Mouse (Mus musculus) cerebellum, adult 2 months (tissue): ENCODE measurements around the gene Zmym5. TPM values are rescaled to one million over a fixed set of nuclear protein-coding genes. Genes with fewer than 3 reads are reported as not detected.
"Not testable (repeated sequence)": the region's sequence is repeated elsewhere in the genome, so short reads cannot be mapped to it uniquely, and the experiment has no call there.

ENCODE experiments used
- DNase-seq, 2 experiments: peaks; one replicate each; pipeline ENCODE4 v3.0.0; 2021
- H3K27ac ChIP-seq: fragments of 200-500 bp; 2 replicates; pipeline ENCODE4 v1.5.1; 2012; ENCODE audit warnings: low read length, control low read depth, inconsistent platforms; ENCODE audit not compliant: insufficient read depth
- H3K27me3 ChIP-seq: fragments of 200-500 bp; 2 replicates; pipeline ENCODE4 v1.6.1; 2012; ENCODE audit warnings: inconsistent platforms, mild to moderate bottlenecking, low read length, moderate library complexity; ENCODE audit not compliant: control insufficient read depth, insufficient read depth
- H3K4me1 ChIP-seq: fragments of 200-500 bp; 2 replicates; pipeline ENCODE4 v1.6.1; 2011; ENCODE audit warnings: low read length; ENCODE audit not compliant: control insufficient read depth, insufficient read depth
- H3K4me3 ChIP-seq: fragments of 200-500 bp; replicated peaks from 2 replicates; pipeline ENCODE3; 2011; ENCODE audit warnings: mild to moderate bottlenecking, low read depth, low read length, control low read depth; ENCODE audit not compliant: insufficient read depth
- CTCF ChIP-seq: fragments of 200-500 bp; IDR thresholded peaks from 2 replicates; pipeline ENCODE4 v1.5.1; 2011; ENCODE audit warnings: low read depth, mild to moderate bottlenecking, control low read depth, low read length, moderate library complexity, borderline replicate concordance; ENCODE audit not compliant: insufficient read depth
- POLR2A ChIP-seq: fragments of 200-500 bp; IDR thresholded peaks from 2 replicates; pipeline ENCODE4 v1.6.1; 2011; ENCODE audit warnings: low read length, control low read depth, borderline replicate concordance; ENCODE audit not compliant: insufficient read depth
- WGBS: fragments of 180-500 bp; shearing (Covaris S2); methylation state at CpG from one replicate; pipeline ENCODE4 v1.1.7; 2018; 5-methylcytosine and 5-hydroxymethylcytosine counted together
- polyA plus RNA-seq: library from polyadenylated mRNA; depleted of rRNA; stranded (reverse); fragments of >200 nt; gene quantifications from 2 replicates; pipeline ENCODE4 v1.2.3, GENCODE M21; 2012

Zmym5 gene
- polyA plus RNA-seq, 1 experiment = 30.0 TPM

DNA sequence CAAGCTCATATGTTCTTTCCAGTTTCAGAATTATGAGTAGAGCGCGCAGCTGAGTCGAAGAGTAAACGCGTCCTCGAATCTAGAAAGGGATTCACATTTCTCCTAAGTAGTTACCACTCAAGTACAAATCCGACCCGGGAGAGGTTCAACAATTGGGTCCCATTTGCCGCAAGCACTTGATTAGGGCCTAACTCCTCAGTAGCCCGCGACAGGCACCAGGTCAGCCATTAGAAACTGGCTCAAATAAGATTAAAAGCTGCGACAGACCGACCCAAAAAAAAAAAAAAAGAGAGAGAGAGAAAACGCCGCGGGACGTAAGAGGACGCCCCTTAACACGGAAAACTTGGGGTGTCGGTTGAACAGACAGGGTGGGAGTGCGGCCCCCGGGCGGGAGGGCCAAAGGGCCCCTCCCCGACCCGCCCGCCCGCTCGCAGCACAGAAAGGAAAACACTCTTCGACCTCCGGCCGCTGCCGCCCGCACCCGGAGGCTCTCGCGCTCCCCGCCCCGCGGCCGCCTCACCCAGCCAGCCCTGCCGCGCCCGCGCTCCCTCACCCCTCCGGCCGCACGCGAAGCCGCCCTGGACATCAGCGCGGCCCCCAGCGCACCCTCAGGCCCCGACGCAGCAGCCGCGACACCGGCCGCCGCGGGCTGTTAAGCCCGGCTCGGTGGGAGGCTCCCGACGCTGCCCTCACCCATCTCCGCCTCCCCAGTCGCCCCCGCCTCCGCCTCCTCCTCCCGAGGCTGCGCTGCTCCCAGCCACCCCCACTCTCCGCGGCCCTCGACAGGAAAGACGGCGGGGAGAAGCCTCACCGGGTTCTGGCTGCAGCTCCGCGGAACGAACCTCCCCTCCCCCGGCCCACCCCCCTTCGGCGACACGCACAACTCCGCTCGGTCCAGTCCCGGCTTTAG is 480 bp downstream of the Zmym5 start:
- H3K27me3 ChIP-seq, H3K4me1 ChIP-seq: not testable (repeated sequence)
- Histone ChIP-seq H3K4me3 (peak overlapping the region; percentile 96), H3K27ac (peak overlapping the region; percentile 96)
- DNase-seq = peak; percentile 58 to 69
- WGBS = under 1% methylated on average over 37 of the region's 86 CpGs
- 0 out of 2 replicates have a peak, but pooled peaks have one; percentile 21 for TF ChIP-seq POLR2A

DNA sequence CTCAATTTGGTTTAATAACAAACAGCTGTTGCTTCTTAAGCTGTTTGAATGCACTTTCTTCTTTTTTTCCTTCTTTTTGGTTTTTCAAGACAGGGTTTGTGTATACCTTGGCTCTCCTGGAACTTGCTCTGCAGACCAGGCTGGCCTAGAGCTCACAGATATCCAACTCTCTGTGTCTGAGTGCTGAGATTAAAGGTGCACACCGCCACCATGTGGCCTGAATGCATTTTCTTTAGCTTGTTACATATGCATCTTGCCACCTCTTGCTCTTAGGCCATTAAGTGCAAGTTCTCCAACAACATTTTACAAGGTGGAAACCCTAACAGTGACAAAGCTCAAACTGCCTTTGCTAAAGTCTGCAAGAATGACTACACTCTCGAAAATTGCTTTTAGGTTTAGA is 18.3 kb downstream of the Zmym5 start:
- Histone ChIP-seq H3K4me1 (no peaks in the 10 kb centered on the region), H3K27me3 (no peaks in the 10 kb centered on the region), H3K4me3 (no peak overlapping the region), H3K27ac (no peak overlapping the region)
- TF ChIP-seq CTCF (peak; percentile 63), POLR2A (no peak)
- DNase-seq = peak; percentile 51 to 60
- 44% methylated on average over 2 of the region's 2 CpGs for WGBS

DNA sequence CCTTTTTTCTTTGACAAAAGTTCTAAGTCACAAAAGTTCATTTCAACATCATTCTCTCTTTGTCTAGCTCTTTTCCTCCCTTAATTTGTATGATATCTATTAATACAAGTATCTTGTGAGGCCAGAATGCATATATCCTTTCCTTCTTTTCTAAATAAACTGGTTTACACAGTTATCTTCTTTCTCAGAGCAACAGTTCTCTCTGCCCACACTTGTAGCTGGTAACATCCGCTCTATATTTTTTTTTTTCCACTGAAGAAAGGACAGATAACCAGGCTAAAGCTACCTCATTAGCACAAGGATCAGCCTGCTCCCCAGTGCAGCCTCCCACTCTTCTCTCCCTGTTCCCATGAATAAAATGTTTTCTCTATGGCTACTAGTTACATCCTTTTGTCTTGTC is 26.9 kb downstream of the Zmym5 start:
- no peak for DNase-seq
- Histone ChIP-seq H3K4me1 (no peaks in the 10 kb centered on the region), H3K27ac (no peak overlapping the region), H3K4me3 (no peak overlapping the region), H3K27me3 (no peaks in the 10 kb centered on the region)
- TF ChIP-seq CTCF (no peak), POLR2A (no peak)
- WGBS = 87% methylated on average over 1 of the region's 1 CpGs

DNA sequence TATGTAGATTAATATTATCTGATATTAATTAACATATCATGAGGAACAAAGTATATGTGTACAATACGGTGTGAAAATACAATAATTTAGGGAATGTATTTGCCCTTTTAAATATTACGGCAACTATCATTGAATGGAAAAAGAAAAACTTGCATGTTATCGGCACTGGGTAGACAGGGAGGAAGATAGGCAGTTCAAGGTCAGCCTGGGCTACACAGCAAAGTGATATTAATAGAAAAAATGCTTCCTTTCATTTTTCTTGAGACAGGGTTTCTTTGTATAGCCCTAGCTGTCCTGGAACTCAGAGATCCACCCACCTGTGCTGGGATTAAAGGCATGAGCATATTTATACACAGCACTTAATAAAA is 32.6 kb downstream of the Zmym5 start:
- WGBS = 38% methylated on average over 3 of the region's 3 CpGs
- no peak for DNase-seq

DNA sequence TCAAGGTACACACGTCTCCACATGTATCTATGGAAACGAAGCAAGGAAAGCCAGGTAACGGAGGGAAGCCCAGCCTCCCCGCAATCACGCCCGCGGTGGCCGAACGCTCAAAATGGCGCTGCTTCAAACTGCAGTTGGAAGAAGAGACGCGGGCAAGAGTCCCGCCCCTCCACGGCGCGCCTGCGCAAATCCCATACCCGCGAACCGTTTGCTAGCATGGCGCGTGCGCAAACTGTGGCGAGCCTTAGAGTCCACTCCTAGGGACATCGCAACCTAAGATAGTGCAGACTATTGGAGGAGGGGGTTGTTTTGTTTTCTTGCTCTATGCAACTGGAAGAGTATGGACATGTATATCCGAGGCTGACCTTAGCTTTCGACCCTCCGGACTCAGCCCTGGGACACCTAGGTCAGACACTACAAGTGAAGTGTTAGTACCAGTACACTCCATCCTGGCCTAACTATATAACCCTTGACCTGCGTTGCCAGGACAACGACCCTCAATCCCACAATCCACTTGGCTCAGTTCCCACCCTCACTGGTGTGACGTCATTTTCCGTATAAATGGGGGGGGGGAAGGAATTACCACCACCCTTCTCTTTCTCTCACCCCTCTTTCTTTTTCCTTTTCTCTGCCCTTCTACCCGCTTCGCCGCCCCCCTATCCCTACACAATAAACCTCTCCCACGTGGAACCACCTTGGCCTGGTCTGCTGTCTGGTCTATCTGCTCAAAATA is 33.1 kb downstream of the Zmym5 start, which contains the start of gene Pspc1:
Gene Pspc1, minus strand, starts transcription at position 117 of the 733 bp plus-strand sequence.
- peak within 1 kb of the TSS; percentile 79 for H3K27ac ChIP-seq
- WGBS = 1% methylated on average over 36 of the region's 36 CpGs
- peak; percentile 98 for DNase-seq
- peak; percentile 95 for TF ChIP-seq POLR2A
- TF ChIP-seq CTCF = no peak
- H3K4me1 ChIP-seq = no peaks in the 10 kb centered on the region
- H3K4me3 ChIP-seq = peak within 1 kb of the TSS; percentile 76
- H3K27me3 ChIP-seq = no peaks in the 10 kb centered on the region

More for the DNA sequence above, 32.6 kb downstream of the Zmym5 start:
- no peaks in the 10 kb centered on the region for H3K27me3 ChIP-seq
- no peak for TF ChIP-seq CTCF
- TF ChIP-seq POLR2A = no peak
- H3K4me1 ChIP-seq = no peaks in the 10 kb centered on the region
- peak overlapping the region; percentile 58 for H3K27ac ChIP-seq
- H3K4me3 ChIP-seq = peak overlapping the region; percentile 76

DNA sequence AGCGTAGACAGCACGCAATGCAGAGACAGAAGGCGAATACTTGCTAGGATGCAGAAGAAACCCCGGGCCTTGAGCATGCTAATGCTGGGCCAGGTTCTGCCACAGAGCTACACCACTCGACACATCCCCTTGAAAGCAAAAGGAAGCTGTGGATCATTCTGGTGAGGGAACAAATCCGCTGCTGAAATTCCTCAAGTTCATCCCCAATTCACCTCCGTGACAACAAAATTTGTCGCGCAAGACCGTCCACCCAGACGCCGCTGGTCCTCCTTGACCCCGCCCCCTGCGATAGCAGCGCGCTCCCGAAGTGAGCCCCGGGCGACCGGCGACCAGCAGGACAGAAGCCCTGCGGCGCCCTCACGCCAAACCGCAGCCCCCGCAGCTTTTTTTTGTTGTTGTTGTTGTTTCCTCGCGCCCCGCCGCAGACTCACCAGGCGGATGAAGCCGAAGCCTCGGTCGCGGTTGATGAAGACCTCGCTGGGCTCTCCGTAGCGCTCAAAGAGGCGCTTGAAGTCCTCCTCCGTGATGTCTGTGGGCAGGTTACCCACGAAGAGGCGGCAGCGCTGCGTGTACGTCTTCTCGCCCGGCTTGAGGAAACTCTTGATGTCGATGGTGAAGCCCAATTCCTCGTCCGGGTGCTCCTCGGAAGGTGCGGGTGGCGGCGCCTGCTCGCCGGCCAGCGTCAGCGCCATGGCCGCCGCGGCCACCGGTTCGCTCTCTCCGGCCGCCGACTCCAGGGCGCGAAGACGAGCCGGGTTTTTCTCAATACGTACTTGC is 34.0 kb downstream of the Zmym5 start:
- under 1% methylated on average over 71 of the region's 71 CpGs for WGBS
- Histone ChIP-seq H3K4me3 (peak overlapping the region; percentile 76), H3K27ac (peak overlapping the region; percentile 79), H3K27me3 (no peaks in the 10 kb centered on the region), H3K4me1 (no peaks in the 10 kb centered on the region)
- no peak for TF ChIP-seq CTCF
- TF ChIP-seq POLR2A = peak; percentile 31; the same call in 1 of the 2 replicates
- DNase-seq = peak; percentile 76 to 79

DNA sequence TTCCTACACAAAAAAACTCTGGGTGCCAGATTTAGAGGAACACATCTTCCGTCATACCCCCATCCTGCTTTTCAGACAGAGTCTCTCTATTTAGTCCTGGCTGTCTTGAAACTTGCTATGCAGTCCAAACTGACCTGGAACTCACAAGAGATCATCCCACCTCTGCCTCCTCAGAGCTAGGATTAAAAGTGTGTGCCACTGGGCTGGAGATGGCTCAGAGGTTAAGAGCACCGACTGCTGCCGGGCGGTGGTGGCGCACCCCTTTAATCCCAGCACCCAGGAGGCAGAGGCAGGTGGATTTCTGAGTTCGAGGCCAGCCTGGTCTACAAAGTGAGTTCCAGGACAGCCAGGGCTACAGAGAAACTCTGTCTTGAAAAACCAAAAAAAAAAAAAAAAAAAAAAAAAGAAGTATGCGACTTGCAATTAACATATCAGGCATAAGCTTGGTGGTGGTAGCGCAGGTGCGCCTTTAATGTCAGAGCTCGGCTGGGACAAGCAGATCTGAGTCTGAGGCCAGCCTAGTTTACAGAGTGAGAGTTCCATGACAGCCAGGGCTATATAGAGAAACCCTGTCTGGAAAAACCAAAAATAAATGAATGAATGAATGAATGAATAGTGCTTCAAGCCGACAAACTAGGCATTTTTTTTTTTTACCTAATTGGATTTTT is 34.8 kb downstream of the Zmym5 start:
- no peak for TF ChIP-seq POLR2A
- TF ChIP-seq CTCF = no peak
- Histone ChIP-seq H3K27me3 (no peaks in the 10 kb centered on the region), H3K27ac (no peak overlapping the region), H3K4me3 (peak overlapping the region; percentile 76), H3K4me1 (no peaks in the 10 kb centered on the region)
- 7% methylated on average over 11 of the region's 11 CpGs for WGBS
- peak in 1 of 2 experiments; percentile 23 for DNase-seq
